In the genomic region with DNA sequence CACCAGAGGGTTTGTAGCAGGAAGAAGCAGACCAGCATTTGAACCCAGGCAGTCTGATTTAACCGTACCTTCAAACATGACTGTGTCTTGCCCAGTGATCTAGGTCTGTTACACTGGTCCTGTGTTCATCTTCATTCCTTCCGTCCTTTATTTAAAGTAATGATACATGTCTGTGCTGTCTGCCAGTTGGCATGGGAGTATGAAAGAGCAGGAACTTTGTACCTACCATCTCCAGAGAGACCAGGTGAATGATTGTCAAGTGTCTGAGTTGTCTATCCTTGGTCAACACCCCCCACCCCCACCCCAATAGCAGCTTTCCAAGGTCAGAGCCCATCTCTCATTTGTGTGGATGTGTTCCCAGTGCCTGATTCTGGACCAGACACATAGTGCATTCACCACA, we compare ENCODE assay signal across 21 mouse cellular contexts.
DNase-seq lines count a peak whose midpoint lies in the region; TF ChIP-seq lines count a peak whose summit lies in the region.
"Had no signal": no experiment of that assay in that cellular context is flagged by ENCODE, and none has a peak within 500 bp of the region (broad histone marks: within the 10 kb centered on the region; RNA-seq: fewer than 3 reads in every experiment).

No protein-coding gene starts in this region.

- no peak for TF ChIP-seq CTCF in gastrocnemius, adult 2 months (IDR thresholded peaks at IDR 0.05)

- no peak overlapping the region for H3K4me3 ChIP-seq in gastrocnemius, adult 2 months
- H3K4me3 ChIP-seq: forebrain, embryonic 10.5 days; forebrain, embryonic 13.5 days; heart, embryonic 12.5 days; heart, embryonic 15.5 days; hindbrain, embryonic 10.5 days; hindbrain, embryonic 13.5 days had no signal

- intact Hi-C loops in gastrocnemius, adult 2 months (cut with DNase I), result no loop called here
- intact Hi-C loops in gastrocnemius, postnatal 36 days (cut with DNase I), result no loop called here

- peak overlapping the region; percentile 68 for H3K27ac ChIP-seq in gastrocnemius, adult 2 months
- H3K27ac ChIP-seq: forebrain, embryonic 10.5 days; forebrain, embryonic 13.5 days; heart, embryonic 15.5 days; hindbrain, embryonic 10.5 days; hindbrain, embryonic 13.5 days had no signal

- DNase-seq in gastrocnemius, adult 2 months, result no peak
- DNase-seq in gastrocnemius, postnatal 36 days, result no peak
- DNase-seq in kidney, adult 18-20 months, result peak; percentile 11
- DNase-seq in kidney, postnatal 4 days, result no peak
- DNase-seq in kidney, adult 9 months, result peak; percentile 53
- DNase-seq in kidney, postnatal 25 days, result no peak
- DNase-seq: adrenal gland, postnatal 10 days; adrenal gland, postnatal 36 days; cerebellum, adult 18-20 months; cerebellum, adult 9-10 months; cerebellum, postnatal 14 days; gastrocnemius, postnatal 14 days; heart, adult 18-20 months; heart, postnatal 10 days; heart, postnatal 36 days had no signal

Comparison
In these comparisons a context has a peak if more than half of its experiments do, and no peak if none do; other contexts are left out.
1. DNase-seq: peak in kidney, adult 18-20 months (single experiment) and kidney, adult 9 months (single experiment); none in gastrocnemius, adult 2 months (single experiment), gastrocnemius, postnatal 36 days (0 of 2), kidney, postnatal 4 days (0 of 2) and kidney, postnatal 25 days (0 of 2).